Mouse (Mus musculus) myocyte (in vitro differentiated cells): ENCODE results near the gene Rbm20.

ENCODE experiments used
- E2F4 ChIP-seq: IDR thresholded peaks from one replicate; pipeline ENCODE4 v1.6.1; 2011; ENCODE audit warnings: mild to moderate bottlenecking, control low read depth, moderate library complexity; ENCODE audit not compliant: insufficient read depth
- MAX ChIP-seq: IDR thresholded peaks from one replicate; pipeline ENCODE4 v1.6.1; 2011; ENCODE audit warnings: low read depth, mild to moderate bottlenecking, control low read depth
- POLR2A ChIP-seq: IDR thresholded peaks from one replicate; pipeline ENCODE4 v1.6.1; 2011; ENCODE audit warnings: low read depth, mild to moderate bottlenecking, control low read depth, moderate library complexity; ENCODE audit not compliant: insufficient read length
- POLR2AphosphoS2 ChIP-seq: IDR thresholded peaks from one replicate; pipeline ENCODE4 v1.6.1; 2011; ENCODE audit warnings: low read depth, control low read depth; ENCODE audit not compliant: insufficient read length
- SRF ChIP-seq: IDR thresholded peaks from one replicate; pipeline ENCODE4 v1.6.1; 2011; ENCODE audit warnings: low read depth; ENCODE audit not compliant: control insufficient read depth, insufficient read length
- TCF12 ChIP-seq: IDR thresholded peaks from one replicate; pipeline ENCODE4 v1.6.1; 2011; ENCODE audit warnings: mild to moderate bottlenecking, control low read depth; ENCODE audit not compliant: poor library complexity, insufficient read depth, severe bottlenecking
- USF1 ChIP-seq: IDR thresholded peaks from one replicate; pipeline ENCODE4 v1.6.1; 2011; ENCODE audit warnings: low read depth, mild to moderate bottlenecking, control low read depth, moderate library complexity

DNA sequence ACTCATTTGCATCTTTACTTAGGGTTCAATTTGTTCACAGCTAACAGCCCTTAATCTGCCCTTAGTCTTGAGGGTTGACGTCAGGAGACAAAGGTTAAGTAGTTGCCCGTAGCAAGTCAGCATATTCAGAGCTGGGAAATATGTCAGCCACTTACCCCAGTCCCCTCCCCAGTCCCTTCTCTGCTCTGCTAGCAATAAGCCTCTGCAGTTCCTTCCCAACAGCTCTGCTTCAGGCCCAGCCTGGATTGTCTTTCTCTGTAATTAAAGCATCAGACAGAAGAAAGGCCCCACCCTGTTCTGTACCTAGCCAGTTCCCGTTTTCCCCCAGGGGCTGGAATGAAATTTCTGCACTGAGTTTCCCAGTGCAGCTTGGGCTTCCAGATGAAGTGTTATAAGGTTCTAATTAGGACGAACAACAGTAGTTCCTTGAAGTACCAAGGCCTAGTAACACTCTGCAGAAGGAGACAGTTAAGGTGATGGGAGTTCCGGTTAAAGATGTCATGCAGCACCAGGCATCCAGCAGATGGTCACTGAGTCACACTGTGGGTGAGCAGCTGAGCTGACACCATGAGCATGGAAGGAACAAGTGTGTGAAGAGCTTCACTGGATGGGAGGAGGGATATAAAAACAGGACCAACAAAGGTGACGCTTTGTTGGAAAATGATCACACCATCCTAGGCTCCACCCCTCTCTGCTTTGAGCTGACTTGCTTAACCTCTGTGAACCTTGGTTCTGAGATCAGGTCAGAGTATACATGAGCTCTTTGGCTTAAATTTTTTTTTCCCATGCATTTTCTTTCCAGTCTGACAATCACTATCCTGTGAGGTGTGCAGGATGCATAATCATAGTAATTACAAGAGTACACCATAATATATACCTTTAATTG is 159.7 kb downstream of the Rbm20 start:
- TF ChIP-seq POLR2A (peak; percentile 12), POLR2AphosphoS2 (peak; percentile 21), USF1 (no peak), E2F4 (no peak), TCF12 (peak; percentile 31), SRF (peak; percentile 29), MAX (no peak)
